Mouse (Mus musculus) E14TG2a.4 (cell line): ENCODE results near the gene S100a5.

Source experiments
- H3K27me3 ChIP-seq: 2 replicates; pipeline ENCODE4 v1.6.1; 2014; ENCODE audit warnings: low read length, control low read depth; ENCODE audit not compliant: insufficient read depth
- H3K36me3 ChIP-seq: 2 replicates; pipeline ENCODE4 v1.6.1; 2014; ENCODE audit warnings: low read length, control low read depth; ENCODE audit not compliant: insufficient read depth
- H3K4me1 ChIP-seq: replicated peaks from 2 replicates; pipeline ENCODE4 v1.6.1; 2014; ENCODE audit warnings: low read depth, low read length, control low read depth
- H3K4me3 ChIP-seq: replicated peaks from 2 replicates; pipeline ENCODE4 v1.5.1; 2014; ENCODE audit warnings: mild to moderate bottlenecking, low read length
- H3K9me3 ChIP-seq: 2 replicates; pipeline ENCODE4 v1.6.1; 2014; ENCODE audit warnings: low read length, control low read depth
- CTCF ChIP-seq: conservative IDR thresholded peaks from 2 replicates; pipeline ENCODE4 v1.5.1; 2014; ENCODE audit warnings: low read length
- NANOG ChIP-seq: IDR thresholded peaks from 2 replicates; pipeline ENCODE4 v1.6.1; 2014; ENCODE audit warnings: borderline replicate concordance, low read length, mixed read lengths
- POU5F1 ChIP-seq: IDR thresholded peaks from 2 replicates; pipeline ENCODE4 v1.6.1; 2014; ENCODE audit warnings: low read length, borderline replicate concordance

Gene S100a5

GRCm38 (mm10) chr3:90583893-90584292, 24.4 kb upstream of the S100a5 start:
- H3K4me1 ChIP-seq, result peaks cover 43% of the 10 kb centered on the region
- peaks cover 12% of the 10 kb centered on the region; the same call in 1 of the 2 replicates for H3K27me3 ChIP-seq
- no peak overlapping the region for H3K4me3 ChIP-seq
- H3K9me3 ChIP-seq, result no peaks in the 10 kb centered on the region
- no peaks in the 10 kb centered on the region for H3K36me3 ChIP-seq
- TF ChIP-seq NANOG (no peak), CTCF (no peak), POU5F1 (no peak)

- H3K4me1 ChIP-seq, result peaks cover 57% of the 10 kb centered on the region
- no peaks in the 10 kb centered on the region for H3K9me3 ChIP-seq
- H3K4me3 ChIP-seq, result no peak overlapping the region
- peaks cover 12% of the 10 kb centered on the region; the same call in 1 of the 2 replicates for H3K27me3 ChIP-seq
- no peaks in the 10 kb centered on the region for H3K36me3 ChIP-seq
- TF ChIP-seq CTCF, result peak; percentile 85
- TF ChIP-seq POU5F1, result no peak
These were observed 22.7 kb upstream of the S100a5 start for GRCm38 (mm10) chr3:90585595-90585994.

- Histone ChIP-seq H3K4me1 (peaks cover 57% of the 10 kb centered on the region), H3K27me3 (peaks cover 12% of the 10 kb centered on the region; the same call in 1 of the 2 replicates), H3K4me3 (peak overlapping the region; percentile 48; the same call in 1 of the 2 replicates), H3K36me3 (no peaks in the 10 kb centered on the region), H3K9me3 (no peaks in the 10 kb centered on the region)
- TF ChIP-seq POU5F1 (no peak), CTCF (no peak), NANOG (no peak)
These were observed 22.2 kb upstream of the S100a5 start for GRCm38 (mm10) chr3:90586016-90586643.

- peaks cover 12% of the 10 kb centered on the region; the same call in 1 of the 2 replicates for H3K27me3 ChIP-seq
- H3K4me3 ChIP-seq, result peak overlapping the region; percentile 48
- TF ChIP-seq NANOG, result no peak
- no peak for TF ChIP-seq POU5F1
- no peak for TF ChIP-seq CTCF
- H3K9me3 ChIP-seq, result no peaks in the 10 kb centered on the region
- H3K4me1 ChIP-seq, result peaks cover 57% of the 10 kb centered on the region
- H3K36me3 ChIP-seq, result no peaks in the 10 kb centered on the region
These were observed 21.4 kb upstream of the S100a5 start for GRCm38 (mm10) chr3:90586906-90587305.

- H3K9me3 ChIP-seq, result no peaks in the 10 kb centered on the region
- H3K36me3 ChIP-seq, result no peaks in the 10 kb centered on the region
- peak overlapping the region; percentile 48 for H3K4me3 ChIP-seq
- no peak for TF ChIP-seq POU5F1
- TF ChIP-seq CTCF, result no peak
- peaks cover 12% of the 10 kb centered on the region; the same call in 1 of the 2 replicates for H3K27me3 ChIP-seq
- peaks cover 57% of the 10 kb centered on the region for H3K4me1 ChIP-seq
These were observed 20.8 kb upstream of the S100a5 start for GRCm38 (mm10) chr3:90587361-90588101.

- peaks cover 6% of the 10 kb centered on the region; the same call in 1 of the 2 replicates for H3K27me3 ChIP-seq
- H3K36me3 ChIP-seq, result no peaks in the 10 kb centered on the region
- H3K9me3 ChIP-seq, result peaks cover 4% of the 10 kb centered on the region; the same call in 1 of the 2 replicates
- H3K4me3 ChIP-seq, result no peak overlapping the region
- no peak for TF ChIP-seq POU5F1
- no peak for TF ChIP-seq NANOG
- no peak for TF ChIP-seq CTCF
- H3K4me1 ChIP-seq, result peaks cover 47% of the 10 kb centered on the region
These were observed 18.9 kb upstream of the S100a5 start for GRCm38 (mm10) chr3:90589390-90589789.

GRCm38 (mm10) chr3:90589947-90590346, 18.4 kb upstream of the S100a5 start, which contains the start of gene S100a2:
Gene S100a2 (plus strand): TSS chr3:90590247.
- Histone ChIP-seq H3K27me3 (0 out of 2 replicates have a peak, but pooled peaks cover 2% of the 10 kb centered on the region), H3K4me3 (no peak within 1 kb of the TSS), H3K9me3 (peaks cover 4% of the 10 kb centered on the region; the same call in 1 of the 2 replicates), H3K4me1 (peaks cover 46% of the 10 kb centered on the region), H3K36me3 (no peaks in the 10 kb centered on the region)
- TF ChIP-seq NANOG (no peak), POU5F1 (no peak), CTCF (no peak)

- no peaks in the 10 kb centered on the region for H3K36me3 ChIP-seq
- H3K9me3 ChIP-seq, result peaks cover 4% of the 10 kb centered on the region; the same call in 1 of the 2 replicates
- H3K4me1 ChIP-seq, result peaks cover 8% of the 10 kb centered on the region
- H3K4me3 ChIP-seq, result no peak overlapping the region
- peaks cover 7% of the 10 kb centered on the region; the same call in 1 of the 2 replicates for H3K27me3 ChIP-seq
- no peak for TF ChIP-seq POU5F1
- no peak for TF ChIP-seq NANOG
- no peak for TF ChIP-seq CTCF
These were observed 13.9 kb upstream of the S100a5 start for GRCm38 (mm10) chr3:90594466-90594865.
